Mouse (Mus musculus) brain, embryonic 14.5 days (tissue): ENCODE measurements around the gene Lime1.

ENCODE experiments used
- CTCF ChIP-seq: fragments of 200-500 bp; IDR thresholded peaks from 2 replicates; pipeline ENCODE4 v1.5.1; 2012; ENCODE audit warnings: inconsistent platforms, mild to moderate bottlenecking, moderate library complexity, borderline replicate concordance; ENCODE audit not compliant: insufficient read depth, insufficient read length; ENCODE audit errors: extremely low read depth
- POLR2A ChIP-seq: fragments of 200-500 bp; IDR thresholded peaks from 2 replicates; pipeline ENCODE4 v1.6.1; 2012; ENCODE audit warnings: mild to moderate bottlenecking, inconsistent platforms, borderline replicate concordance; ENCODE audit not compliant: poor library complexity, insufficient read depth, insufficient read length, severe bottlenecking; ENCODE audit errors: extremely low read depth

- TF ChIP-seq CTCF (no peak), POLR2A (no peak)
Observed at GRCm38 (mm10) chr2:181390136-181390870, 10.4 kb downstream of the Lime1 start.
